Mouse (Mus musculus) liver, embryonic 13.5 days (tissue): ENCODE data around the gene Rars. TPM values are rescaled to one million over a fixed set of nuclear protein-coding genes. Genes with fewer than 3 reads are reported as not detected.

ENCODE experiments used
- ATAC-seq: fragments of 200-750 bp; cut with Nextera tagmentation; 2 replicates; pipeline ENCODE4 v1.8.0; 2017; ENCODE audit warnings: low read depth, mild to moderate bottlenecking, moderate number of reproducible peaks, moderate library complexity
- DNase-seq: peaks from one replicate; pipeline ENCODE4 v3.0.0; 2022
- H3K27ac ChIP-seq: fragments of 300-500 bp; sonication (generic); 2 replicates; pipeline ENCODE4 v1.5.1; 2015; ENCODE audit warnings: moderate library complexity, mild to moderate bottlenecking, inconsistent platforms
- H3K27me3 ChIP-seq: fragments of 300-500 bp; sonication (generic); 2 replicates; pipeline ENCODE4 v1.6.1; 2015; ENCODE audit warnings: mild to moderate bottlenecking, inconsistent platforms
- H3K36me3 ChIP-seq: fragments of 300-500 bp; sonication (generic); 2 replicates; pipeline ENCODE4 v1.6.1; 2015; ENCODE audit warnings: mild to moderate bottlenecking, inconsistent platforms
- H3K4me1 ChIP-seq: fragments of 300-500 bp; sonication (generic); replicated peaks from 2 replicates; pipeline ENCODE4 v1.6.1; 2015; ENCODE audit warnings: inconsistent platforms
- H3K4me2 ChIP-seq: fragments of 300-500 bp; sonication (generic); 2 replicates; pipeline ENCODE4 v1.6.1; 2015; ENCODE audit warnings: inconsistent platforms, mild to moderate bottlenecking, moderate library complexity
- H3K4me3 ChIP-seq: fragments of 300-500 bp; sonication (generic); replicated peaks from 2 replicates; pipeline ENCODE4 v1.5.1; 2015; ENCODE audit warnings: mild to moderate bottlenecking, inconsistent platforms
- H3K9ac ChIP-seq: fragments of 300-500 bp; sonication (generic); 2 replicates; pipeline ENCODE4 v1.6.1; 2015; ENCODE audit warnings: mild to moderate bottlenecking, inconsistent platforms
- H3K9me3 ChIP-seq: fragments of 300-500 bp; sonication (generic); replicated peaks from 2 replicates; pipeline ENCODE4 v1.6.1; 2016; ENCODE audit warnings: inconsistent platforms
- WGBS: fragments of 180-500 bp; shearing (Covaris S2); methylation state at CpG from one replicate; pipeline ENCODE4 v1.1.7; 2015; ENCODE audit not compliant: insufficient replicate concordance; 5-methylcytosine and 5-hydroxymethylcytosine counted together
- microRNA counts: library from miRNA; unstranded; fragments of <30 nt; microRNA quantifications from one replicate; lab custom pipeline; 2016
- microRNA-seq: library from miRNA; unstranded; fragments of <30 nt; microRNA quantifications from one replicate; pipeline ENCODE4, GENCODE M21; 2016
- polyA plus RNA-seq: library from polyadenylated mRNA; unstranded; fragments of >200 nt; fragmentation: Nextera tagmentation; extraction: Ambion mirVana; gene quantifications from 2 replicates; pipeline ENCODE4 v1.2.1, GENCODE M21; 2015

Rars gene
- polyA plus RNA-seq, 1 experiment from 2014 or later, result 69.3 TPM

GRCm38 (mm10) chr11:35766845-35767244 lies 67.5 kb downstream of the Rars start:
- Histone ChIP-seq H3K9ac (no peak overlapping the region), H3K36me3 (no peaks in the 10 kb centered on the region), H3K4me1 (peaks cover 33% of the 10 kb centered on the region), H3K27me3 (no peaks in the 10 kb centered on the region), H3K9me3 (no peaks in the 10 kb centered on the region), H3K4me3 (no peak overlapping the region), H3K27ac (no peak overlapping the region), H3K4me2 (no peak overlapping the region)
- ATAC-seq, result no peak
- 72% methylated on average over 5 of the region's 5 CpGs for WGBS
- DNase-seq, result no peak

- Histone ChIP-seq H3K9me3 (no peaks in the 10 kb centered on the region), H3K27ac (no peak overlapping the region), H3K4me3 (no peak overlapping the region), H3K27me3 (no peaks in the 10 kb centered on the region), H3K4me1 (no peaks in the 10 kb centered on the region), H3K9ac (no peak overlapping the region), H3K4me2 (no peak overlapping the region), H3K36me3 (no peaks in the 10 kb centered on the region)
- no peak for DNase-seq
- ATAC-seq, result no peak
- 77% methylated on average over 4 of the region's 4 CpGs for WGBS
Measured at GRCm38 (mm10) chr11:35760627-35761003, 73.7 kb downstream of the Rars start.

- Histone ChIP-seq H3K4me2 (no peak overlapping the region), H3K9ac (no peak overlapping the region), H3K27me3 (no peaks in the 10 kb centered on the region), H3K4me1 (no peaks in the 10 kb centered on the region), H3K36me3 (no peaks in the 10 kb centered on the region), H3K9me3 (no peaks in the 10 kb centered on the region), H3K4me3 (no peak overlapping the region), H3K27ac (no peak overlapping the region)
- WGBS, result 71% methylated on average over 7 of the region's 7 CpGs
- ATAC-seq (no peak), DNase-seq (no peak)
Measured at GRCm38 (mm10) chr11:35760001-35760626, 74.2 kb downstream of the Rars start.

MicroRNAs encoded within 50 kb of the gene (microRNA counts, 519-probe panel; counts per million panel counts)
- microRNA mmu-miR-103 (lab: Ali Mortazavi, UCI), result 5,791 counts per million, percentile 71 among the panel's probes with 10 or more counts

Small RNA genes lying within 50 kb of the gene (microRNA-seq; reads per million reads assigned to microRNA genes)
- gene Mir103-1, result 8.8 reads per million, percentile 20 among the genes with 10 or more reads in this experiment

Other genes starting within 250 kb of the Rars start
- 4.1 and 5.1 TPM in 2 replicates for gene Pank3, start 65.0 kb downstream of the Rars start, polyA plus RNA-seq
- not detected in 2 replicates for gene Fbll1, start 35.6 kb downstream of the Rars start, polyA plus RNA-seq
- gene Wwc1, start 146.0 kb upstream of the Rars start, polyA plus RNA-seq, result 0.86 and 0.95 TPM in 2 replicates